Mouse (Mus musculus) spleen, adult 12 weeks (tissue): ENCODE data around the gene Lrrc20.
A peak's percentile ranks its signal among the peaks of the same experiment; 100 is the strongest.
"Not testable (repeated sequence)": the region's sequence is repeated elsewhere in the genome, so short reads cannot be mapped to it uniquely, and the experiment has no call there.

Experiments used
- DNase-seq: peaks from one replicate; pipeline ENCODE4 v3.0.0; 2022; ENCODE audit warnings: low spot score

Gene Lrrc20

DNA sequence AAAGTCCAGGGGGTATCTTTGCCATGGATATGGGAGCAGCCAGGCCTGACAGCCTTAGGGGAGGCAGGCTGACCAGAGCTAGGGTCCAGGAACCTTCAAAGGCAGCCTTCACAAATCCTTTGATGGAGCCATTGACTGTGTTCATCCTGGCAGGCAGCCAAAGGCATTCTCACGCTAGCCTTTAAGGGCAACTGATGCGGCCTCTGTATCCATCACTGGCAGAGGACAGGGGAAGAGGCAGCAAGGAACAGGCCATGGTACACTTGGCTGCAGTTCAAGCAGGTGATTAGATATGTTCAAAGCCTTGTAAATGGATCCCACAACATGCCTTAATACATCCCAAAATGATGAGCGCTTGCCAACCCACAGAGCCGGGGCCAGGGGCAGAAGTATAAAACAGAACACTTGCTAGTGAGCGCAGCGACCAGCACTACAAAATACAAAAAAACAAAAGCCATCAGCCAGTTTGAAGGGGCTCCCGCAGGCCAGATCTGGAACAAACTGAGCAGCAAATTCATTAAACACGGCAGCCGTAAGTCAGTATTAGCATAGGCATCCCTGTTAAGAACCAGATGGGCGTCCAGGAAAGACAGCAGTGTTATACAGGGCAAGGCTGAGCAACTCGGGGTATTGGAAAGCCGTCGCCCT lies 100.6 kb downstream of the Lrrc20 start:
- DNase-seq, result no peak

- no peak for DNase-seq
These were observed 111.7 kb downstream of the Lrrc20 start for GRCm38 (mm10) chr10:61587241-61587849.

DNA sequence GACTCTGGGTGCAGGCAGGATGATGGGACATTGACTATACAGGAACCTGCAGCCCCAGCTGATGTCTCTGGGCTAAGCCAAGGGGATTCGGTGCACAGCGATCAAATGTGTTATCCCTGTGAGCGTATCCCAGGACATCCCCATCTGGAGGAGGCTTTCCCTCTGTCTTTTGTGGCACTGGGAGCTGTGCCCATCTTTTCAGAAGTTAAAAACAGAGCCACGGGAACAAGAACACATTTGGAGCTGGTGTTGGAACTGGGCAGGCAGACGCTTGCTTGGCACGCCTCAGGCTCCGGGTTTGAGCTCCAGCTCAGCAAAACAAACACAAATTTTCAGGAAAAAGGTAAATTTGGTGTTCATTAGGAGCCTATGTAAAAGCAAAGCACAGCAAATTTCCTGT lies 122.4 kb downstream of the Lrrc20 start:
- DNase-seq, result no peak

DNA sequence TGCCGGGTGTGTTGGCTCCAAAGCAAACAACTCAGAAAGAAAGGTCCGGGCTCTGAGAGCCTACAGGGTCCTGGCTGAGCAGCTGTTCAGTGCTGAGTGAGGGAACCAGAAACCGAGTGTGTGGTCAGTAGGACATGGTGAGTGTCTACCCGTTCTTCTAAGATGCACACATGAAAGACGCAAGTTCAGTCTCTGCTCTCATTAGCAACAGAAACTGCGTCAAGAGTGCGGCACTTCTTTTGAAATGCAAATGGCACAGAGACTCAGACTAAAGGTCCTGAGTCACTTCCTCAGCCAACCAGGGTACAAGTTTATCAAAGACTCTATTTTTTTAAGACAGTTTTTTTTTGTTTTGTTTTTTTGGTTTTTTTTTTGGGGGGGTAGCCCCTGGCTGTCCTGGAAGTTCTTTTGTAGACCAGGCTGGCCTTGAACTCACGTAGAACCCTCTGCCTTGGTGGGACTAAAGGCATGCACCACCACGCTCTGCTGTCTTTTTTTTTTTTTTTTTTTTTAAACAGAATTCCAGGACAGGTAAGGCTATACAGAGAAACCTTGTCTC lies 124.0 kb downstream of the Lrrc20 start:
- no peak for DNase-seq

GRCm38 (mm10) chr10:61602283-61603033 lies 126.9 kb downstream of the Lrrc20 start:
- DNase-seq, result peak; percentile 51

DNA sequence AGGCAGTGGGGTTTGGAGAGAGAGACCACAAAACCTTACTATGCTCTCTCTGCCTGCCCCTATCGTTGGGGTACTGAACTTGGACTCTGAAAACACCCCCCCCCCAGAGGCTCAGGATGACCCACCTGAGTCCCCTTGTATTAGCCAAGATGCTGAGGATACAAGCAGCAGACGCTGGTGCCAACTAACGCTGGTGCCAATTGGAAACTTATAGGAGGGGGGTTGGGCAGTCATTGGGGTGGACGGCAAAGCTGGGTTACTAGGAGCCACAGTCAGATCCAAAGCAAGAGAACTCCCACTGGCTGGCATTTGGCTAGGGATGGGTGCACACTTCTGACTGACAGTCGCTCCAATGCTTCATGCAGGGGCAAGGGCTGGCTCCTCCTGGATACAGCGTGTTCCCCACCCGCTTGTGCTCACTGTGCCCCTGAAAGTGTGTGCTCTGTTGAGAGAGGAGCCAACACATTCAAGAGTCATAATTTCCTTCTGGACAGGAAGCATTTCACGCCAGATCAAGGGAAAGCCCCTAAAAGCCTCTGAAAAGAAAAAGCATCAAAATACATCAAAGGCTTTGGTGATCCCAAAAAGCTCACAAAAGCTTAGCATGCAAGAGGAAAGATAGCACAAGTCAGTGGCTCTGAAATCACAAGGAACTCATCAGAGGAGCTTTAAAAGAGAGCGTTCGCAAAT lies 128.9 kb downstream of the Lrrc20 start:
- no peak for DNase-seq

DNA sequence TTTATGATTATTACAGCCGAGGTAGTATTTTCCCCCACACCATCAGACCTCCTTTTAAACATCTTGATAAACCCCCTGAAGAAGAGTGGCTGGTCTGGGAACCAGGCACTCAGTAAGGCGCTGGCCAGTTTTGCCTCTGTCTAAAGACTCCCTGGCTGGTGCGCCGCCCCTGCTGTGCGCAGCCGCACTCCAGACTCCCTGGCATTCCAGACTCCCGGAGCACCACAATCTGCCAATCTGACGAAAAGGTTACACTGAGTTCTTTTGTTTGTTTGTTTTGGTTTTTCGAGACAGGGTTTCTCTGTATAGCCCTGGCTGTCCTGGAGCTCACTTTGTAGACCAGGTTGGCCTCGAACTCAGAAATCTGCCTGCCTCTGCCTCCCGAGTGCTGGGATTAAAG lies 129.8 kb downstream of the Lrrc20 start:
- DNase-seq, result not testable (repeated sequence)

DNA sequence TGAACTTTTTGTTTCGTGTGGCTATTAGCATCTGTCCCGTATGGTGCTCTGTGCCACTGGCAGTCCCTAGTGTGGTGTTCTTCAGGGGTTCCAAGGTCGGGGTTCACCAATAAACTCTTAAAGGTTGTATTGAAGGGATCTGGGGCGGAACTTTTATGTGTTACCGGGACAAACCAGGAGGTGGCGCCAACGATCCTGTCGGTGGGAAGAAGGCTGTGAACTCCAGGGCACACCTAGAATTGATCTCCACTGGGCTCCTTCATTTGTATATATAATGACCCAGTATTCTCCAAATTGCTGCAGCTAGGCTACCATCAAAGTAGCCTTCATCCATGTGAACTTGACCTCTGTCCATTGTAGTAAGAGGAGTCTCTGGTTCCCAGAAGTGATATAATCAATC lies 130.2 kb downstream of the Lrrc20 start:
- DNase-seq, result peak; percentile 53

- no peak for DNase-seq
These were observed 132.6 kb downstream of the Lrrc20 start for GRCm38 (mm10) chr10:61608233-61608632.

- DNase-seq, result no peak
These were observed 135.1 kb downstream of the Lrrc20 start for GRCm38 (mm10) chr10:61610650-61611235.

GRCm38 (mm10) chr10:61614311-61614710 lies 138.7 kb downstream of the Lrrc20 start:
- DNase-seq, result no peak

GRCm38 (mm10) chr10:61618528-61618927 lies 142.9 kb downstream of the Lrrc20 start:
- no peak for DNase-seq

- no peak for DNase-seq
These were observed 146.1 kb downstream of the Lrrc20 start for GRCm38 (mm10) chr10:61621681-61622080.

DNA sequence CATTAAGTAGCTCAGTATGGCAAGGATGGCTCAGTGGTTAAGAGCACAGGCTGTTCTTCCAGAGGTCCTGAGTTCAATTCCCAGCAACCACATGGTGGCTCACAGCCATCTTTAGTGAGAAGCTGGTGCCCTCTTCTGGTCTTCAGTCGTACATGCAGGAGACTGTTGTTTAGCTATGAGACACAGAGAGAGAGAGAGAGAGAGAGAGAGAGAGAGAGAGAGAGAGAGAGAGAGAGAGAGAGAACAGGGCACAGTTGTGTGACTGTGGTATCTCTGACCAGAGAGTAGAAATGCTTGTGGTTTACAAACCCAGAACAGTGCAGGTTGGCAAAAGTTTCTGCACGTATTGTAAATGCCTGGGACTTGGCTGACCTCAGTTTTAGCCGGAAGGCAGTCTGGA lies 148.3 kb downstream of the Lrrc20 start:
- not testable (repeated sequence) for DNase-seq

DNA sequence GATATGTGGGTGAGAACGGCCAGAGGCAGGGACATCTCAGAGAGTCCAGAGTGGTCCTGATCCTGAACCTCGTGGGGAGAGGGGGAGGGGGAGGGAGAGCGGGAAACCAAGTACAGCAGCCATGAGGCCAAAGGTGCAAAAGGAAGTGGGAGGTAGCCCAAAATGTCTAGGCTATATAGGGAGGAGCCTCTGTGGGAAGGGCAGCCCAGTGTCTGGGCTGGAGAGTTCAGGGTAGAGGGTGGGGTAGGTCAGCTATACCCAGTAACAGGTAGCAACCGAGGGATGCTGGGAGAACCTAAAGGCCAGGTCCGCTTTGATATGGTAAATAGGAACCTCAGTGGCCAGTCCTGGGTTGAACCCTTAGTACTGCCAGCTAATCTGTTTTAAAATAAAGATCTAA lies 149.2 kb downstream of the Lrrc20 start:
- no peak for DNase-seq

- DNase-seq, result no peak
These were observed 150.0 kb downstream of the Lrrc20 start for GRCm38 (mm10) chr10:61625381-61626257.

DNA sequence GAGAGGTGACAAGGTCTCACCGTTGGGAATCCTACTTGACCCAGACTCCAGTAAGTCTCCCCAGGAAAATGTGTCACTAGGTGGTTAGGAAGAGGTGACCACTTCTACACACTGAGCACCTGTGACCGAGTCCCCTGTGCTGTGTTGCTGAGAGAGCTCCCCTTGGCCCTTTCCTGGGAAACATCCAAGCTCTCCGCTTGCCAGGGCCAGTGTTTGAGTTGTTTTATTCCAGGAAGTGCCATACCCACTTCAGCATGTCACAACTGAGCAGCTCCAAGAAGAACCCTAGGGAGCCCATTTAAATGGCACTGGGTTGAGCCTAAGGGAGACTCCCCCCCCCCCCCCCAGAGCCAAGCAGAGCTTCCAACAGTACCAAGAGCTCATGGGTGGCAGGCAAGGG lies 150.9 kb downstream of the Lrrc20 start:
- no peak for DNase-seq

- no peak for DNase-seq
These were observed 151.8 kb downstream of the Lrrc20 start for GRCm38 (mm10) chr10:61627195-61627937.

- DNase-seq, result no peak
These were observed 152.3 kb downstream of the Lrrc20 start for GRCm38 (mm10) chr10:61627938-61628250.
